Mouse (Mus musculus) forebrain, embryonic 11.5 days (tissue): Measurements from ENCODE around the gene Msx2. TPM values are rescaled to one million over a fixed set of nuclear protein-coding genes. Genes with fewer than 3 reads are reported as not detected.

Experiments
- ATAC-seq: fragments of 200-750 bp; cut with Nextera tagmentation; replicated peaks from 2 replicates; pipeline ENCODE4 v1.8.0; 2017; ENCODE audit warnings: moderate TSS enrichment; ENCODE audit not compliant: low FRiP score
- DNase-seq: peaks from one replicate; pipeline ENCODE4 v3.0.0-alpha.2; 2017; ENCODE audit warnings: low spot score
- H3K27ac ChIP-seq: fragments of 300-500 bp; sonication (generic); 2 replicates; pipeline ENCODE4 v1.5.1; 2014; ENCODE audit warnings: low read depth, low read length
- H3K27me3 ChIP-seq: fragments of 300-500 bp; sonication (generic); 2 replicates; pipeline ENCODE4 v1.6.1; 2014; ENCODE audit warnings: mild to moderate bottlenecking, low read length, mixed read lengths; ENCODE audit not compliant: control insufficient read depth, insufficient read depth
- H3K36me3 ChIP-seq: fragments of 300-500 bp; sonication (generic); 2 replicates; pipeline ENCODE4 v1.6.1; 2014; ENCODE audit warnings: mild to moderate bottlenecking, low read length, moderate library complexity, mixed read lengths; ENCODE audit not compliant: control insufficient read depth, insufficient read depth
- H3K4me1 ChIP-seq: fragments of 300-500 bp; sonication (generic); replicated peaks from 2 replicates; pipeline ENCODE4 v1.6.1; 2014; ENCODE audit warnings: low read length, mixed read lengths; ENCODE audit not compliant: control insufficient read depth, insufficient read depth
- H3K4me2 ChIP-seq: fragments of 300-500 bp; sonication (generic); 2 replicates; pipeline ENCODE4 v1.6.1; 2014; ENCODE audit warnings: low read depth, mild to moderate bottlenecking, low read length, moderate library complexity, mixed read lengths; ENCODE audit not compliant: severe bottlenecking
- H3K4me3 ChIP-seq: fragments of 300-500 bp; sonication (generic); 2 replicates; pipeline ENCODE4 v1.5.1; 2014; ENCODE audit warnings: low read depth, low read length
- H3K9ac ChIP-seq: fragments of 300-500 bp; sonication (generic); 2 replicates; pipeline ENCODE4 v1.6.1; 2014; ENCODE audit warnings: low read length
- H3K9me3 ChIP-seq: fragments of 300-500 bp; sonication (generic); 2 replicates; pipeline ENCODE4 v1.6.1; 2016; ENCODE audit warnings: low read length, mixed read lengths; ENCODE audit not compliant: control insufficient read depth
- WGBS: fragments of 180-500 bp; shearing (Covaris S2); extraction: QIAGEN DNeasy Blood & Tissue Kit; methylation state at CpG from one replicate; pipeline ENCODE4 v1.1.7; 2014; 5-methylcytosine and 5-hydroxymethylcytosine counted together
- polyA plus RNA-seq: library from polyadenylated mRNA; unstranded; fragments of >200 nt; fragmentation: Nextera tagmentation; extraction: Ambion mirVana; gene quantifications from 2 replicates; pipeline ENCODE4 v1.2.1, GENCODE M21; 2014

Msx2 gene
- polyA plus RNA-seq, 1 experiment from 2014 or later: 33.0 TPM

- H3K36me3 ChIP-seq: no peaks in the 10 kb centered on the region
- WGBS: 2% methylated on average over 6 of the region's 6 CpGs
- H3K4me3 ChIP-seq: peak overlapping the region; percentile 45
- H3K27ac ChIP-seq: no peak overlapping the region
- H3K4me2 ChIP-seq: peak overlapping the region; percentile 18; the same call in 1 of the 2 replicates
- H3K9me3 ChIP-seq: no peaks in the 10 kb centered on the region
- peaks cover 16% of the 10 kb centered on the region for H3K4me1 ChIP-seq
- DNase-seq (peak; percentile 53), ATAC-seq (no peak)
- peaks cover 92% of the 10 kb centered on the region for H3K27me3 ChIP-seq
- peak overlapping the region; percentile 51; the same call in 1 of the 2 replicates for H3K9ac ChIP-seq
Measured at GRCm38 (mm10) chr13:53471411-53471810, 1.5 kb downstream of the Msx2 start.

- no peak overlapping the region for H3K27ac ChIP-seq
- no peak overlapping the region; the same call in 1 of the 2 replicates for H3K4me2 ChIP-seq
- peaks cover 92% of the 10 kb centered on the region for H3K27me3 ChIP-seq
- H3K9ac ChIP-seq: no peak overlapping the region
- 1% methylated on average over 9 of the region's 9 CpGs for WGBS
- H3K9me3 ChIP-seq: no peaks in the 10 kb centered on the region
- DNase-seq: no peak
- ATAC-seq: no peak
- peaks cover 11% of the 10 kb centered on the region for H3K4me1 ChIP-seq
- H3K4me3 ChIP-seq: peak overlapping the region; percentile 45
- H3K36me3 ChIP-seq: no peaks in the 10 kb centered on the region
Measured at GRCm38 (mm10) chr13:53470437-53471151, 2.3 kb downstream of the Msx2 start.

- Histone ChIP-seq H3K9ac (peak overlapping the region; percentile 23; the same call in 1 of the 2 replicates), H3K27ac (no peak overlapping the region), H3K4me3 (peak overlapping the region; percentile 45; the same call in 1 of the 2 replicates), H3K36me3 (no peaks in the 10 kb centered on the region), H3K4me2 (peak overlapping the region; percentile 26; the same call in 1 of the 2 replicates), H3K4me1 (peaks cover 17% of the 10 kb centered on the region), H3K27me3 (peaks cover 92% of the 10 kb centered on the region), H3K9me3 (no peaks in the 10 kb centered on the region)
- 8% methylated on average over 5 of the region's 5 CpGs for WGBS
- no peak for ATAC-seq
- DNase-seq: no peak
Measured at GRCm38 (mm10) chr13:53469756-53470155, 3.1 kb downstream of the Msx2 start.

GRCm38 (mm10) chr13:53468171-53468570 lies 4.7 kb downstream of the Msx2 start:
- ATAC-seq (no peak), DNase-seq (no peak)
- H3K4me3 ChIP-seq: no peak overlapping the region
- H3K27me3 ChIP-seq: peaks cover 92% of the 10 kb centered on the region
- H3K27ac ChIP-seq: no peak overlapping the region
- no peaks in the 10 kb centered on the region for H3K9me3 ChIP-seq
- H3K36me3 ChIP-seq: no peaks in the 10 kb centered on the region
- H3K4me1 ChIP-seq: peaks cover 19% of the 10 kb centered on the region
- H3K4me2 ChIP-seq: peak overlapping the region; percentile 1; the same call in 1 of the 2 replicates
- 13% methylated on average over 14 of the region's 14 CpGs for WGBS
- H3K9ac ChIP-seq: no peak overlapping the region

- Histone ChIP-seq H3K36me3 (no peaks in the 10 kb centered on the region), H3K9me3 (no peaks in the 10 kb centered on the region), H3K4me1 (peaks cover 21% of the 10 kb centered on the region), H3K9ac (no peak overlapping the region), H3K27me3 (peaks cover 92% of the 10 kb centered on the region), H3K4me3 (no peak overlapping the region), H3K4me2 (no peak overlapping the region; the same call in 1 of the 2 replicates), H3K27ac (no peak overlapping the region)
- DNase-seq (no peak), ATAC-seq (no peak)
- WGBS: 1% methylated on average over 18 of the region's 18 CpGs
Measured at GRCm38 (mm10) chr13:53466189-53466866, 6.5 kb downstream of the Msx2 start.

- Histone ChIP-seq H3K9me3 (no peaks in the 10 kb centered on the region), H3K27me3 (peaks cover 92% of the 10 kb centered on the region), H3K4me3 (no peak overlapping the region), H3K27ac (peak overlapping the region; percentile 41), H3K9ac (peak overlapping the region; percentile 20; the same call in 1 of the 2 replicates), H3K4me1 (peaks cover 21% of the 10 kb centered on the region), H3K4me2 (peak overlapping the region; percentile 16; the same call in 1 of the 2 replicates), H3K36me3 (no peaks in the 10 kb centered on the region)
- WGBS: 1% methylated on average over 26 of the region's 26 CpGs
- DNase-seq: no peak
- no peak for ATAC-seq
Measured at GRCm38 (mm10) chr13:53465191-53465820, 7.6 kb downstream of the Msx2 start.

GRCm38 (mm10) chr13:53464441-53465001 lies 8.4 kb downstream of the Msx2 start:
- Histone ChIP-seq H3K4me2 (0 out of 2 replicates have a peak overlapping the region, but pooled peaks have one; percentile 0), H3K9ac (no peak overlapping the region), H3K4me1 (peaks cover 21% of the 10 kb centered on the region), H3K4me3 (no peak overlapping the region), H3K27me3 (peaks cover 90% of the 10 kb centered on the region), H3K27ac (peak overlapping the region; percentile 41), H3K36me3 (no peaks in the 10 kb centered on the region), H3K9me3 (no peaks in the 10 kb centered on the region)
- ATAC-seq (no peak), DNase-seq (peak; percentile 77)
- WGBS: under 1% methylated on average over 19 of the region's 21 CpGs

- Histone ChIP-seq H3K27ac (no peak overlapping the region), H3K9me3 (no peaks in the 10 kb centered on the region), H3K27me3 (peaks cover 89% of the 10 kb centered on the region), H3K36me3 (no peaks in the 10 kb centered on the region), H3K4me2 (no peak overlapping the region), H3K4me3 (no peak overlapping the region), H3K9ac (no peak overlapping the region), H3K4me1 (peaks cover 21% of the 10 kb centered on the region)
- ATAC-seq (no peak), DNase-seq (no peak)
- WGBS: under 1% methylated on average over 10 of the region's 10 CpGs
Measured at GRCm38 (mm10) chr13:53463946-53464345, 8.9 kb downstream of the Msx2 start.
